Mouse (Mus musculus): Measurements from ENCODE around the gene Nrf1.

- TF ChIP-seq CTCF (IDR thresholded peaks at IDR 0.05; ENCODE audit: borderline replicate concordance, insufficient read depth, low read length) (no peak), POLR2A (IDR thresholded peaks at IDR 0.05; ENCODE audit: low read depth, low read length) (no peak)
These were observed 75.6 kb downstream of the Nrf1 start for GRCm38 (mm10) chr6:30123391-30123790.

All from embryonic fibroblast, embryonic 13.5 days (primary cell).